Mouse (Mus musculus) testis, adult 2 months (tissue): ENCODE data around the gene Inafm1.
A peak's percentile ranks its signal among the peaks of the same experiment; 100 is the strongest.

Experiments
- CTCF ChIP-seq: fragments of 200-500 bp; IDR thresholded peaks from 2 replicates; pipeline ENCODE4 v1.5.1; 2012; ENCODE audit warnings: low read depth, mild to moderate bottlenecking, inconsistent platforms, low read length, moderate library complexity; ENCODE audit not compliant: control insufficient read depth, insufficient read depth, insufficient replicate concordance
- POLR2A ChIP-seq: fragments of 200-500 bp; IDR thresholded peaks from 2 replicates; pipeline ENCODE4 v1.6.1; 2012; ENCODE audit warnings: low read depth, mild to moderate bottlenecking, inconsistent platforms, low read length, moderate library complexity; ENCODE audit not compliant: control insufficient read depth

DNA sequence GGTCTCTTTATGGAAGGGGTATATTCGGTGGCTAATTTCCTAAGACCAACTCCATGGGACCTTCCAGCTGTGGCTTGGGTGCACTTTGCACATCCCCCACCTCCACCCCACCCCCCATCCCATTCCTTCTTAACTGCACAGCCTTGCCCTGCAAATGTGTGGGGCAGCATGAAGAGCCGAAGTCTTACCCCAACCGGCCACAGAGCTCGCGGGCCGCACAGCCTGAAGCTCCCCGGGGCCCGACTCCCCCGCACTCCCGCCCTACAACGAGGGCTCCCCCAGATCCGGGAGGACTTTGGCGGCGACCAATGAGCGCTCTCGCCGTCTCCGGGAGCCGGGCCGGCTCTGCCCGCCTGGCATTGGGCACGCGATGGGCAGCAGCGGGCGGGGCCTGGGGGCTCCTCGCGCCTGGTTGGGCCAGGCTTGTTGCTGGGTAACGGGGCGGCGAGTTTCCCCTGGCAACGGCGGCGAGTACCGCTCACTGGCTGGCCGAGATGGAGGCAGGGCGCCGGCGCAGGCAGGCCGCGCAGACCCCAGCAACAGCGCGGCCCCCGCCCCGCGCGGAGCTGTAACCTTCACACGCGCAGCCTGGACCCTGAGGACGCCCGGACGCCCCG, 26.1 kb upstream of the Inafm1 start:
- TF ChIP-seq CTCF: no peak
- TF ChIP-seq POLR2A: peak; percentile 20; the same call in 1 of the 2 replicates
